Mouse (Mus musculus): Measurements from ENCODE around the gene Anxa7.

Gene Anxa7

GRCm38 (mm10) chr14:20479291-20480194 is at the start of gene Anxa7:
Gene Anxa7, minus strand, starts transcription at chr14:20480133.
- DNase-seq (ENCODE audit: low read depth), result peak; percentile 65

- DNase-seq (ENCODE audit: low read depth), result no peak
Measured at GRCm38 (mm10) chr14:20529643-20530042, 49.7 kb upstream of the Anxa7 start.

DNA sequence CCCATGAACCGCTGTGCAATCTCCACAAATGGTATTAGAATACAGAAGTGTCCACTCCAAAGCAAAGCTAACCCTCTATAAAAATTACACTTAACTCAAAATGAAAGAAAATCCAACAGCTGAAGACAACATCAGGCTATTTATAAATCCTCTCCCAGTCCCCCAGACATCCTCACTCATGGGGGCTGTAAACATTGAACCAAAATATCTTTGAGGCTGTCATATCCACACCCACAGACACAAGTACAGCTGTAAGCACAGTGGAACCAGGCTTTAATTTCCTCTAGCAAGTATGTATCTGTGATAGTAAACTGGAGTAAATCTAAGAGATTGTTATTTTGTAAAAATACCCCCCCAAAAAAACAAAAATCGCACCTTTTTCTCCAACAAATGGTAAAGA is 40.2 kb upstream of the Anxa7 start:
- DNase-seq (ENCODE audit: low read depth), result no peak

DNA sequence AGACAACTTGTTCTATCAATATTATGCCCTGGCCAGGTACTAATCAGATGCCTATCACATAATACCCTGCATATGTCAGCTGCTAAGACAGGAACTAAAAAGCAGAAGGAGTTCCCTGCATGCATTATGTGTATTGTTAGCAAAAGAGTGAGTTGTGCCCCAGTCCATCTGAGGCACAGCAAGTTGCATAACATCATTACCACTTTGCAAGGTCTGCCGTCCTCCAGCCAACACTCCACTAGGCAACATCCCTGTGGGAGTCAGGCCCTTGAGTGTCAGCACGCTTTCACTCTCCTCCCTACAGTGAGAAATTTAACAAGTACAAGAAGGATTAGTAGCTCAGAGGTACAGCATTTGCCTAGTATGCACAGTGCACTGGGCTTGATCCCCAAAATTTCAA is 28.5 kb upstream of the Anxa7 start:
- no peak for DNase-seq (ENCODE audit: low read depth)

- DNase-seq (ENCODE audit: low read depth), result no peak
Measured at GRCm38 (mm10) chr14:20502966-20503365, 23.0 kb upstream of the Anxa7 start.

DNA sequence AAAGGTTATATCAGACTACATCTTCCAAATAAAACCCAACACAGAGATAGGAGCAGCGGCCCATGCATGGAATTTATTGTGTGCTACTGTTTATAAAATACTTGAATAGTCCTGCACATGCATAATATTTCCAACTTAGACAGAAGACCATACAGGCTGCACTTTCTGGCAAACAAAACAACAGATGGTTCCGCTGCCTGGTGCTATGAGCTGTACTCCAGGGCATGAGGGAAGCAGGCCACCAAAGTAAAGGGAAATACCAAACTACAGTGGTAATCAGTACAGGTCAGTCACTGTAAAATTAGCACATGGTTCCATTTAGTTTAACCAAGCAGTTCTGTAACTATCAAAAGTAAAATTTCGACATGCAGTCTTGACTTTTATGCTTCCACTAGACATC is 20.0 kb upstream of the Anxa7 start:
- DNase-seq (ENCODE audit: low read depth), result no peak

DNA sequence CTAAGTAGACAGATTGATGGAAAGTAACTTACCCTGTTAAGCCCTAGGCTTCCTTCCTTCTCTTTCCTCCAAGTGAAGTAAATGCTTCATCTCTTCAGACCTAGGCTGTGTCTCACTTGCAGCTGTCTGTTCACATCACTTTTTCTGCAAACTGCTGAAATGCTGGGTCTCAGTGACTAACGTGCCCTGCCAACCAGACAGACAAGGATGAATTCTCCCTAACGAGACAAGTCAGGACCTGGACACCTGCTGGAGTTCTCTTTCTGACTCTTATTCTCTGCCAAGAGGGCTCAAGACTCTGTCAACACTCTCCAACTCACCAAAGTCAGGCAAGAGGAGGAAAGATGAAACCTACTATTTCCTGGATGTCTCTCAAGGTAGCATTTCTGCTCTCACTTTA is 16.7 kb upstream of the Anxa7 start, which contains the start of gene Mss51:
TSS of gene Mss51 (minus strand) at position 299 of the 400 bp plus-strand sequence.
- DNase-seq (ENCODE audit: low read depth), result no peak

GRCm38 (mm10) chr14:20486031-20486430 is 6.1 kb upstream of the Anxa7 start:
- no peak for DNase-seq (ENCODE audit: low read depth)

DNA sequence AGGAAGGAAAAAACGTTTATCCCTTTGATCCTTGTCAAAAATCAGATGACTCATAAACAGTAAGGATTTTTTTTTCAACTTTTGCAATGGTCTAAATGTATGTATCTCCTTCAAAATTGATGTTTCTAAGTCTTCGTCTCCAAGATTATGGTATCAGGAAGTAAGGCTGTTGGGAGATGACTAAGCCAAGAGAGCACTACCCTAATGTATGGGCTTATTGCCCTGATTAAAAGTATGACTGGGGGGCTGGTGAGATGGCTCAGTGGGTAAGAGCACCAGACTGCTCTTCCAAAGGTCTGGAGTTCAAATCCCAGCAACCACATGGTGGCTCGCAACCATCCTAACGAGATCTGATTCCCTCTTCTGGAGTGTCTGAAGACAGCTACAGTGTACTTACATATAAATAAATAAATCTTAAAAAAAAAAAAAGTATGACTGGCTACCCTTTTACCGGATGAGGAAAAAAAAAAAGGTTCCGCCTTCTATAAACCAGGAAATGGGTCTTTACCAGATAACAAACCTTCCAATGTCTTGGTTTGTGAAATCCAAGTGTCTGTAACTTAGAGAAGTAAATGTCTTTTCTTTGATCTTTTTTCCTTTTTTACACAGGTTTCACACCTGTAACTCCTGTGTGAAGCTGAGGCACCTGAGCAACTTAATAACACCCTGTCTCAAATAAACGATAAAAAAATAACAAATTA is 2.3 kb upstream of the Anxa7 start:
- no peak for DNase-seq (ENCODE audit: low read depth)

- DNase-seq (ENCODE audit: low read depth), result peak; percentile 55
Measured at GRCm38 (mm10) chr14:20481211-20481610, 1.3 kb upstream of the Anxa7 start.

- no peak for DNase-seq (ENCODE audit: low read depth)
Measured at GRCm38 (mm10) chr14:20480195-20480579, 254 bp upstream of the Anxa7 start.

GRCm38 (mm10) chr14:20478801-20479200 is 1.1 kb downstream of the Anxa7 start:
- peak; percentile 68 for DNase-seq (ENCODE audit: low read depth)

GRCm38 (mm10) chr14:20478385-20478784 is 1.5 kb downstream of the Anxa7 start:
- DNase-seq (ENCODE audit: low read depth), result no peak

- no peak for DNase-seq (ENCODE audit: low read depth)
Measured at GRCm38 (mm10) chr14:20477261-20478025, 2.5 kb downstream of the Anxa7 start.

- DNase-seq (ENCODE audit: low read depth), result no peak
Measured at GRCm38 (mm10) chr14:20460216-20460615, 19.7 kb downstream of the Anxa7 start.

DNA sequence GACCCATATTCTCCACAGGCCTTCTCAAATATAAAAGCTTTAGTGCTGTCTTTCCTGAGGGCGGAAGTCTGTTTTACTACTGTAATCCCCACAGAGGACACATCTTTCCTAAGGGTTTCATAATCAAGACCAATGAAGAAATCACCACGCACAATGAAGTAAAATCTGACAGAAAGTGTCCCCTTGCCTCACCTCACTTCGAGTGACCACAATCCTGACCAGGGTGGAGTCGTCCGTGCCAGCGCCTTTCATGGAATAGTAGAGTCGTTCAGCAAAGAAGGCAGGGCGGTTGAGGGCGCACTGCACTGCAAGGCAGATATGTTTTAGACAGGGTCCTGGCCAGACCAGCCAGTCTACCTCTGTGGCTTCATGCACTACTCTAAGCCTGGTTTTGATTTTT is 21.6 kb downstream of the Anxa7 start:
- no peak for DNase-seq (ENCODE audit: low read depth)

- DNase-seq (ENCODE audit: low read depth), result no peak
Measured at GRCm38 (mm10) chr14:20452929-20453328, 27.0 kb downstream of the Anxa7 start.

GRCm38 (mm10) chr14:20451765-20452331 is 28.1 kb downstream of the Anxa7 start, which contains the start of gene Cfap70:
Gene Cfap70, minus strand, starts transcription at chr14:20452226.
- peak; percentile 66 for DNase-seq (ENCODE audit: low read depth)

GRCm38 (mm10) chr14:20451302-20451701 is 28.6 kb downstream of the Anxa7 start:
- no peak for DNase-seq (ENCODE audit: low read depth)

DNA sequence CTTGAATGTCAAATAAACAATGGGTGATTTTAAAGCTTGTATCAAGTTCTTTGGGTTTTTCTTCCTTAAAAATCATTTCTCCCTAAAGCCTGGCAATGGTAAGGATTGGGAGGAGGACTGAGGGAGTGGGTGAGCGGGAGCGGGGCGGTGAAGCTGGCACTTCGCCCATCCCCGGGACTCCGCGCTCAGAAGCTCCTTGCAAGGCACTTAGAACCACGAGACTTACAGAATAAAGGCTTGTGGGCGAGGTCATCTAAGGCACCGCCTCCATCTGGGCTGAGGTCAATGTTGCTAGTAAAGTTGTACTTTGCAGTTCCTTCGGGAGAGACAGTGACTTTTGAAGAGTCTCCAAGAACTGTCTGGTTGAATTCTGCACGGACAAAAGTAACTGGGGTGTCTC is 32.7 kb downstream of the Anxa7 start:
- no peak for DNase-seq (ENCODE audit: low read depth)

DNA sequence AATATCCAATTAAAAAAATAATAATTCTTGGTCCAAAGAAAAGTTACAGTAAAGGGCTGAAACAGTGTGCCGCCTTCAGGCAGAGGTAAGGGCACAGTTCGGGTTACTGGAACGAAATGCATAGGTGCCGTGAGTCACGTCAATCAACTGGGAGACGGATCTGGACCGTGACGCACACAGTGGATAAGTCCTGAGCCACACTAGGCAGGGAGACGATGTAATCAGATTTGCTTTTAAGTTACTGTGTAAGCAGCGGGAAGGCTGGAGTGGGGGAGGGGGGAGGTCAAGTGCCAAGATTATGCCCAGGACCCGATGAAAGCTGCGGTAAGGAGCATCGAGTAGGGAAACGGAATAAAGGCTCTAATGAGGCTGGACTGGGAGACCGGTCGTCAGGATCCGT is 37.7 kb downstream of the Anxa7 start:
- no peak for DNase-seq (ENCODE audit: low read depth)

DNA sequence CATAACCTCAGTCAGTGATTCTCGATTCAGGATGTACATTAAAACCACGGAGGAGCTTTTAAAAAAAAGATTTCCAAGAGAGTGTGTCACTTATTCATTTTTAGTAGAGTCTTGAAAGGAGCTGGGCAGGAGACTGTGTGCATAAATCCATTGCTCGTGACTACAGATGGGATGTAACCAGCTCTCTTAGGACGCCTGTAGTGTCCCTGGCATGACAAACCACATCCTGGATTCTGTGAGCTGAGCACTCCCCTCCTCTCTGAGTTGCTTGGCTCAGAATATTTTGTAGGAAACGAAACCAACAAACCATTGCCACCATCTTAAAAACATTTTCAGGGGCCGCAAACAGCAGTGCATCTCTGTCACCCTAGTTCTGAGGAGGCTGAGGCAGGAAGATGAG is 43.0 kb downstream of the Anxa7 start:
- no peak for DNase-seq (ENCODE audit: low read depth)

Data from c-Kit-positive CD71-negative TER-119-negative erythroid progenitor cells, embryonic 14.5 days (primary cell).